Mouse (Mus musculus): ENCODE data around the gene BC028528.
"Not testable (repeated sequence)": the region's sequence is repeated elsewhere in the genome, so short reads cannot be mapped to it uniquely, and the experiment has no call there.

BC028528 gene

GRCm38 (mm10) chr3:95881979-95882815 lies 9.6 kb downstream of the BC028528 start, which contains the start of gene Ciart:
Gene Ciart (minus strand): TSS chr3:95882251.
- DNase-seq (ENCODE audit: extremely low spot score, low read depth, low spot score): no peak

- no peak for DNase-seq (ENCODE audit: extremely low spot score, low read depth, low spot score)
These were observed 12.7 kb downstream of the BC028528 start for GRCm38 (mm10) chr3:95879063-95879462.

- no peak for DNase-seq (ENCODE audit: extremely low spot score, low read depth, low spot score)
These were observed 19.8 kb downstream of the BC028528 start for GRCm38 (mm10) chr3:95872048-95872447.

GRCm38 (mm10) chr3:95871392-95871867 lies 20.4 kb downstream of the BC028528 start, which contains the start of gene Mrps21:
Gene Mrps21 (minus strand): TSS chr3:95871519.
- DNase-seq (ENCODE audit: extremely low spot score, low read depth, low spot score): no peak

- no peak for DNase-seq (ENCODE audit: extremely low spot score, low read depth, low spot score)
These were observed 20.8 kb downstream of the BC028528 start for GRCm38 (mm10) chr3:95870976-95871375.

GRCm38 (mm10) chr3:95867408-95867807 lies 24.4 kb downstream of the BC028528 start:
- no peak for DNase-seq (ENCODE audit: extremely low spot score, low read depth, low spot score)

- no peak for DNase-seq (ENCODE audit: extremely low spot score, low read depth, low spot score)
These were observed 25.7 kb downstream of the BC028528 start for GRCm38 (mm10) chr3:95866071-95866470.

- DNase-seq (ENCODE audit: extremely low spot score, low read depth, low spot score): no peak
These were observed 26.2 kb downstream of the BC028528 start for GRCm38 (mm10) chr3:95865571-95865970.

GRCm38 (mm10) chr3:95865050-95865449 lies 26.8 kb downstream of the BC028528 start:
- DNase-seq (ENCODE audit: extremely low spot score, low read depth, low spot score): no peak

- no peak for DNase-seq (ENCODE audit: extremely low spot score, low read depth, low spot score)
These were observed 28.2 kb downstream of the BC028528 start for GRCm38 (mm10) chr3:95863578-95863977.

GRCm38 (mm10) chr3:95861796-95862195 lies 30.0 kb downstream of the BC028528 start:
- peak; percentile 92 for DNase-seq (ENCODE audit: extremely low spot score, low read depth, low spot score)

- DNase-seq (ENCODE audit: extremely low spot score, low read depth, low spot score): no peak
These were observed 30.6 kb downstream of the BC028528 start for GRCm38 (mm10) chr3:95861216-95861615.

- DNase-seq (ENCODE audit: extremely low spot score, low read depth, low spot score): no peak
These were observed 31.5 kb downstream of the BC028528 start for GRCm38 (mm10) chr3:95860323-95860722.

GRCm38 (mm10) chr3:95858278-95858677 lies 33.5 kb downstream of the BC028528 start:
- DNase-seq (ENCODE audit: extremely low spot score, low read depth, low spot score): not testable (repeated sequence)

GRCm38 (mm10) chr3:95857050-95857449 lies 34.8 kb downstream of the BC028528 start:
- not testable (repeated sequence) for DNase-seq (ENCODE audit: extremely low spot score, low read depth, low spot score)

- DNase-seq (ENCODE audit: extremely low spot score, low read depth, low spot score): no peak
These were observed 35.7 kb downstream of the BC028528 start for GRCm38 (mm10) chr3:95856115-95856514.

GRCm38 (mm10) chr3:95855502-95856089 lies 36.2 kb downstream of the BC028528 start, which contains the start of gene Prpf3:
Gene Prpf3 (minus strand): TSS chr3:95855885.
- peak; percentile 46 for DNase-seq (ENCODE audit: extremely low spot score, low read depth, low spot score)

GRCm38 (mm10) chr3:95851317-95851716 lies 40.5 kb downstream of the BC028528 start:
- no peak for DNase-seq (ENCODE audit: extremely low spot score, low read depth, low spot score)

- DNase-seq (ENCODE audit: extremely low spot score, low read depth, low spot score): no peak
These were observed 41.2 kb downstream of the BC028528 start for GRCm38 (mm10) chr3:95850611-95851010.

- no peak for DNase-seq (ENCODE audit: extremely low spot score, low read depth, low spot score)
These were observed 49.1 kb downstream of the BC028528 start for GRCm38 (mm10) chr3:95842503-95843214.

- no peak for DNase-seq (ENCODE audit: extremely low spot score, low read depth, low spot score)
These were observed 52.6 kb downstream of the BC028528 start for GRCm38 (mm10) chr3:95839250-95839649.

All from hindlimb bud, embryonic 11.5 days (tissue).